Mouse (Mus musculus) intestine, postnatal 0 days (tissue): ENCODE results near the gene Shroom1. TPM values are rescaled to one million over a fixed set of nuclear protein-coding genes. Genes with fewer than 3 reads are reported as not detected.

Experiments used
- ATAC-seq: fragments of 200-750 bp; cut with Nextera tagmentation; 2 replicates; pipeline ENCODE4 v1.8.0; 2017; ENCODE audit warnings: mild to moderate bottlenecking, moderate TSS enrichment, moderate library complexity
- H3K27ac ChIP-seq: fragments of 300-500 bp; sonication (generic); 2 replicates; pipeline ENCODE4 v1.5.1; 2014; ENCODE audit warnings: mild to moderate bottlenecking, low read depth, low read length, moderate library complexity
- H3K27me3 ChIP-seq: fragments of 300-500 bp; sonication (generic); replicated peaks from 2 replicates; pipeline ENCODE4 v1.6.1; 2014; ENCODE audit warnings: low read length, mixed read lengths; ENCODE audit not compliant: control insufficient read depth, insufficient read depth
- H3K36me3 ChIP-seq: fragments of 300-500 bp; sonication (generic); 2 replicates; pipeline ENCODE4 v1.6.1; 2014; ENCODE audit warnings: mild to moderate bottlenecking, moderate library complexity; ENCODE audit not compliant: control insufficient read depth, insufficient read depth
- H3K4me1 ChIP-seq: fragments of 300-500 bp; sonication (generic); replicated peaks from 2 replicates; pipeline ENCODE4 v1.6.1; 2014; ENCODE audit warnings: antibody characterized with exemption, low read length, mixed read lengths; ENCODE audit not compliant: control insufficient read depth, insufficient read depth
- H3K4me2 ChIP-seq: fragments of 300-500 bp; sonication (generic); replicated peaks from 2 replicates; pipeline ENCODE4 v1.6.1; 2014; ENCODE audit warnings: low read depth, mild to moderate bottlenecking, moderate library complexity
- H3K4me3 ChIP-seq: fragments of 300-500 bp; sonication (generic); 2 replicates; pipeline ENCODE4 v1.5.1; 2014; ENCODE audit warnings: low read depth, low read length
- H3K9ac ChIP-seq: fragments of 300-500 bp; sonication (generic); 2 replicates; pipeline ENCODE4 v1.6.1; 2014; ENCODE audit warnings: mild to moderate bottlenecking, low read depth, low read length
- H3K9me3 ChIP-seq: fragments of 300-500 bp; sonication (generic); 2 replicates; pipeline ENCODE4 v1.6.1; 2016; ENCODE audit warnings: mixed run types; ENCODE audit not compliant: control insufficient read depth
- CTCF ChIP-seq: sonication (generic); IDR thresholded peaks from 2 replicates; pipeline ENCODE4 v1.5.1; 2016; ENCODE audit warnings: low read depth, mild to moderate bottlenecking, control low read depth, antibody characterized with exemption, moderate library complexity
- WGBS: fragments of 180-500 bp; shearing (Covaris S2); extraction: QIAGEN DNeasy Blood & Tissue Kit; methylation state at CpG from one replicate; pipeline ENCODE4 v1.1.7; 2014; 5-methylcytosine and 5-hydroxymethylcytosine counted together
- polyA plus RNA-seq: library from polyadenylated mRNA; unstranded; fragments of >200 nt; fragmentation: Nextera tagmentation; extraction: Ambion mirVana; gene quantifications from 2 replicates; pipeline ENCODE4 v1.2.1, GENCODE M21; 2015

Gene Shroom1
- polyA plus RNA-seq, 1 experiment from 2014 or later, result 3.7 TPM

GRCm38 (mm10) chr11:53489007-53489406, 32.0 kb downstream of the Shroom1 start:
- H3K4me2 ChIP-seq, result no peak overlapping the region
- TF ChIP-seq CTCF, result peak; percentile 27
- no peaks in the 10 kb centered on the region for H3K9me3 ChIP-seq
- over 99% methylated on average over 5 of the region's 5 CpGs for WGBS
- no peak overlapping the region for H3K27ac ChIP-seq
- no peaks in the 10 kb centered on the region for H3K36me3 ChIP-seq
- no peak overlapping the region for H3K9ac ChIP-seq
- H3K27me3 ChIP-seq, result no peaks in the 10 kb centered on the region
- H3K4me1 ChIP-seq, result no peaks in the 10 kb centered on the region
- ATAC-seq, result no peak
- no peak overlapping the region for H3K4me3 ChIP-seq

DNA sequence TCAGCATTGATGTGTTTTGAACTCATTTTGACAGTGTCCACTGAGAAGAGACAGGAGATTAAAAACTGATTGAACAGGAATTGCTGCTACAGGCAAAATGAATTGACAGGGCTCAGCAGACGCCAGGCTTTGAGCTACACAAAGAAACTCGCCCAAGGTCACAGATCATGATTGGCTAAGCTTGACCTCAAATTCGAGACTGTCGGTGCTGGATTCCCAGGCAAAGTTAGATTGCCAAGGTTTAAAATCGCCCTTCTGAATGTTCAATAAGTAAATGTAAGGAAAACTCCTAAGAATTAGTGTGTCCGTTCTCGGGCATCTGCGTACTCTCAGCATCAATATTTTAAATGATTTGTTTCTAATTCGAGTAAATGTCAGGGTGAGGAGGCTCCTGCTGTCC, 32.4 kb downstream of the Shroom1 start:
- Histone ChIP-seq H3K4me2 (no peak overlapping the region), H3K4me1 (no peaks in the 10 kb centered on the region), H3K9me3 (no peaks in the 10 kb centered on the region), H3K36me3 (no peaks in the 10 kb centered on the region), H3K4me3 (no peak overlapping the region), H3K27me3 (no peaks in the 10 kb centered on the region), H3K9ac (no peak overlapping the region), H3K27ac (no peak overlapping the region)
- 79% methylated on average over 9 of the region's 9 CpGs for WGBS
- no peak for TF ChIP-seq CTCF
- ATAC-seq, result no peak

- no peaks in the 10 kb centered on the region for H3K9me3 ChIP-seq
- no peak overlapping the region for H3K27ac ChIP-seq
- 32% methylated on average over 8 of the region's 8 CpGs for WGBS
- H3K4me2 ChIP-seq, result no peak overlapping the region
- H3K4me3 ChIP-seq, result no peak overlapping the region
- H3K27me3 ChIP-seq, result no peaks in the 10 kb centered on the region
- no peak for TF ChIP-seq CTCF
- H3K36me3 ChIP-seq, result no peaks in the 10 kb centered on the region
- H3K9ac ChIP-seq, result no peak overlapping the region
- ATAC-seq, result 0 out of 2 replicates have a peak, but pooled peaks have one; percentile 33
- H3K4me1 ChIP-seq, result no peaks in the 10 kb centered on the region
Observed at GRCm38 (mm10) chr11:53491954-53492401, 35.0 kb downstream of the Shroom1 start.

GRCm38 (mm10) chr11:53493243-53493955, 36.4 kb downstream of the Shroom1 start:
- H3K4me3 ChIP-seq, result no peak overlapping the region
- no peak for ATAC-seq
- H3K4me2 ChIP-seq, result no peak overlapping the region
- TF ChIP-seq CTCF, result no peak
- no peaks in the 10 kb centered on the region for H3K36me3 ChIP-seq
- H3K9ac ChIP-seq, result no peak overlapping the region
- WGBS, result 22% methylated on average over 3 of the region's 3 CpGs
- no peaks in the 10 kb centered on the region for H3K27me3 ChIP-seq
- no peaks in the 10 kb centered on the region for H3K9me3 ChIP-seq
- H3K27ac ChIP-seq, result no peak overlapping the region
- H3K4me1 ChIP-seq, result no peaks in the 10 kb centered on the region

- no peak for TF ChIP-seq CTCF
- Histone ChIP-seq H3K9ac (no peak overlapping the region), H3K27ac (no peak overlapping the region), H3K27me3 (no peaks in the 10 kb centered on the region), H3K9me3 (no peaks in the 10 kb centered on the region), H3K4me1 (no peaks in the 10 kb centered on the region), H3K4me3 (no peak overlapping the region), H3K36me3 (no peaks in the 10 kb centered on the region), H3K4me2 (no peak overlapping the region)
- no peak for ATAC-seq
- 66% methylated on average over 6 of the region's 6 CpGs for WGBS
Observed at GRCm38 (mm10) chr11:53495417-53495816, 38.4 kb downstream of the Shroom1 start.

GRCm38 (mm10) chr11:53496946-53497345, 39.9 kb downstream of the Shroom1 start:
- no peak for TF ChIP-seq CTCF
- no peak overlapping the region for H3K9ac ChIP-seq
- H3K27ac ChIP-seq, result no peak overlapping the region
- no peaks in the 10 kb centered on the region for H3K9me3 ChIP-seq
- no peaks in the 10 kb centered on the region for H3K36me3 ChIP-seq
- no peaks in the 10 kb centered on the region for H3K27me3 ChIP-seq
- no peaks in the 10 kb centered on the region for H3K4me1 ChIP-seq
- H3K4me3 ChIP-seq, result no peak overlapping the region
- H3K4me2 ChIP-seq, result no peak overlapping the region
- 79% methylated on average over 6 of the region's 6 CpGs for WGBS
- no peak for ATAC-seq

GRCm38 (mm10) chr11:53500569-53500968, 43.6 kb downstream of the Shroom1 start:
- Histone ChIP-seq H3K9me3 (no peaks in the 10 kb centered on the region), H3K4me1 (no peaks in the 10 kb centered on the region), H3K4me2 (no peak overlapping the region), H3K27ac (no peak overlapping the region), H3K9ac (no peak overlapping the region), H3K4me3 (no peak overlapping the region), H3K27me3 (no peaks in the 10 kb centered on the region), H3K36me3 (no peaks in the 10 kb centered on the region)
- WGBS, result 7% methylated on average over 11 of the region's 11 CpGs
- ATAC-seq, result peak; percentile 51; the same call in 1 of the 2 replicates
- TF ChIP-seq CTCF, result no peak
